Mouse (Mus musculus) adrenal gland, postnatal 4 days (tissue): ENCODE measurements around the gene Map3k4. TPM values are rescaled to one million over a fixed set of nuclear protein-coding genes. Genes with fewer than 3 reads are reported as not detected.

Experiments
- DNase-seq, 2 experiments: peaks; one replicate each; pipeline ENCODE4 v3.0.0; 2021 to 2022; ENCODE audit warnings: low spot score in 2 of 2, mixed read lengths in 2 of 2
- long read RNA-seq, 2 experiments: library from polyadenylated mRNA; stranded (forward); transcript quantifications; one replicate each; pipeline ENCODE4 v2.0.0; 2021
- total RNA-seq, 2 experiments: library from RNA; stranded (reverse); gene quantifications; 2 replicates each; pipeline ENCODE4 v1.2.3; 2021

The Map3k4 gene
- total RNA-seq: 10 to 100 TPM; 31.7 to 44.0 TPM
- long read RNA-seq, experiment 1, full-length matches to known transcripts: 5 of 7 reads
- long read RNA-seq, experiment 1, partial matches to known transcripts: 2 of 7 reads
- long read RNA-seq, experiment 1, other reads (novel, unspliced or antisense): 0 of 7 reads
- long read RNA-seq, experiment 2, full-length matches to known transcripts: 19 of 35 reads
- long read RNA-seq, experiment 2, partial matches to known transcripts: 12 of 35 reads
- long read RNA-seq, experiment 2, other reads (novel, unspliced or antisense): 4 of 35 reads

GRCm38 (mm10) chr17:12318663-12319201, at the start of gene Map3k4:
Gene Map3k4 (minus strand): TSS chr17:12318796.
- peak; percentile 90 for DNase-seq

GRCm38 (mm10) chr17:12367373-12367930, 48.9 kb upstream of the Map3k4 start:
- peak in 1 of 2 experiments; percentile 29 for DNase-seq

GRCm38 (mm10) chr17:12364426-12364735, 45.8 kb upstream of the Map3k4 start:
- no peak for DNase-seq

- no peak for DNase-seq
Measured at GRCm38 (mm10) chr17:12363601-12364425, 45.2 kb upstream of the Map3k4 start.

GRCm38 (mm10) chr17:12359876-12360275, 41.3 kb upstream of the Map3k4 start:
- no peak for DNase-seq

GRCm38 (mm10) chr17:12352781-12353180, 34.2 kb upstream of the Map3k4 start:
- no peak for DNase-seq

GRCm38 (mm10) chr17:12351564-12351963, 33.0 kb upstream of the Map3k4 start:
- DNase-seq: no peak

- DNase-seq: no peak
Measured at GRCm38 (mm10) chr17:12347462-12347861, 28.9 kb upstream of the Map3k4 start.

- no peak for DNase-seq
Measured at GRCm38 (mm10) chr17:12343702-12344376, 25.2 kb upstream of the Map3k4 start.

- DNase-seq: no peak
Measured at GRCm38 (mm10) chr17:12337156-12337555, 18.6 kb upstream of the Map3k4 start.

- DNase-seq: no peak
Measured at GRCm38 (mm10) chr17:12336073-12336868, 17.7 kb upstream of the Map3k4 start.

- DNase-seq: no peak
Measured at GRCm38 (mm10) chr17:12335115-12335514, 16.5 kb upstream of the Map3k4 start.

GRCm38 (mm10) chr17:12327847-12328518, 9.4 kb upstream of the Map3k4 start:
- peak in 1 of 2 experiments; percentile 27 for DNase-seq

- no peak for DNase-seq
Measured at GRCm38 (mm10) chr17:12319786-12320185, 1.2 kb upstream of the Map3k4 start.

- DNase-seq: no peak
Measured at GRCm38 (mm10) chr17:12317954-12318651, 493 bp downstream of the Map3k4 start.

GRCm38 (mm10) chr17:12317607-12317953, 1.0 kb downstream of the Map3k4 start:
- DNase-seq: no peak

- no peak for DNase-seq
Measured at GRCm38 (mm10) chr17:12316251-12316650, 2.3 kb downstream of the Map3k4 start.

- DNase-seq: no peak
Measured at GRCm38 (mm10) chr17:12312248-12312647, 6.3 kb downstream of the Map3k4 start.

- no peak for DNase-seq
Measured at GRCm38 (mm10) chr17:12309493-12309892, 9.1 kb downstream of the Map3k4 start.
